Mouse (Mus musculus) heart, postnatal 36 days (tissue): ENCODE results near the gene Stac3. TPM values are rescaled to one million over a fixed set of nuclear protein-coding genes. Genes with fewer than 3 reads are reported as not detected.

ENCODE experiments used
- DNase-seq, 2 experiments: peaks; one replicate each; pipeline ENCODE4 v3.0.0; 2021 to 2022
- intact Hi-C: fragments of 180-260 bp; cut with DNase I; formaldehyde crosslinking; loops from one replicate; pipeline ENCODE4 v1.15.1; 2025
- total RNA-seq, 2 experiments: library from RNA; stranded (reverse); gene quantifications; 2 replicates each; pipeline ENCODE4 v1.2.3; 2021

The Stac3 gene
- total RNA-seq, 2 experiments from 2014 or later, result 0.51 to 0.64 TPM

GRCm38 (mm10) chr10:127509051-127509836 is 7.8 kb downstream of the Stac3 start:
- DNase-seq, result peak; percentile 84
- intact Hi-C loops, result loop anchor here (1.0 kb wide), 1 partner anchor 27 kb away; no protein-coding TSS in a partner anchor

- intact Hi-C loops, result loop anchor here (1.0 kb wide), 1 partner anchor 26 kb away; no protein-coding TSS in a partner anchor
- DNase-seq, result no peak
Observed at GRCm38 (mm10) chr10:127509837-127510701, 8.6 kb downstream of the Stac3 start.

- no peak for DNase-seq
- intact Hi-C loops, result no loop called here
Observed at GRCm38 (mm10) chr10:127510895-127511617, 9.6 kb downstream of the Stac3 start.

- intact Hi-C loops, result no loop called here
- DNase-seq, result peak; percentile 24 to 49
Observed at GRCm38 (mm10) chr10:127511634-127512306, 10.3 kb downstream of the Stac3 start.

- intact Hi-C loops, result no loop called here
- DNase-seq, result no peak
Observed at GRCm38 (mm10) chr10:127512307-127512666, 10.8 kb downstream of the Stac3 start.

- peak; percentile 97 for DNase-seq
- intact Hi-C loops, result loop anchor here (1.0 kb wide), 1 partner anchor 23 kb away; no protein-coding TSS in a partner anchor
Observed at GRCm38 (mm10) chr10:127512813-127513212, 11.3 kb downstream of the Stac3 start.

GRCm38 (mm10) chr10:127513501-127514091 is 12.1 kb downstream of the Stac3 start:
- no peak for DNase-seq
- intact Hi-C loops, result loop anchor here (1.0 kb wide), 1 partner anchor 23 kb away; no protein-coding TSS in a partner anchor

GRCm38 (mm10) chr10:127514111-127514698 is 12.7 kb downstream of the Stac3 start:
- no peak for DNase-seq
- intact Hi-C loops, result no loop called here

- DNase-seq, result peak; percentile 56 to 67
- intact Hi-C loops, result no loop called here
Observed at GRCm38 (mm10) chr10:127514764-127515163, 13.3 kb downstream of the Stac3 start, which contains the start of gene Ndufa4l2. Gene Ndufa4l2, plus strand, starts transcription at chr10:127514967.

- no peak for DNase-seq
- intact Hi-C loops, result no loop called here
Observed at GRCm38 (mm10) chr10:127515271-127515982, 13.9 kb downstream of the Stac3 start.

- no peak for DNase-seq
- intact Hi-C loops, result no loop called here
Observed at GRCm38 (mm10) chr10:127515983-127516459, 14.5 kb downstream of the Stac3 start.

- DNase-seq, result peak; percentile 39 to 52
- intact Hi-C loops, result no loop called here
Observed at GRCm38 (mm10) chr10:127516576-127517260, 15.2 kb downstream of the Stac3 start.

- intact Hi-C loops, result no loop called here
- no peak for DNase-seq
Observed at GRCm38 (mm10) chr10:127517941-127518340, 16.5 kb downstream of the Stac3 start.

GRCm38 (mm10) chr10:127519041-127519701 is 17.7 kb downstream of the Stac3 start:
- no peak for DNase-seq
- intact Hi-C loops, result no loop called here

- intact Hi-C loops, result no loop called here
- DNase-seq, result no peak
Observed at GRCm38 (mm10) chr10:127519903-127520713, 18.6 kb downstream of the Stac3 start.

GRCm38 (mm10) chr10:127520714-127521357 is 19.4 kb downstream of the Stac3 start:
- intact Hi-C loops, result no loop called here

More at GRCm38 (mm10) chr10:127520714-127521357, 19.4 kb downstream of the Stac3 start:
- DNase-seq, result no peak
